Mouse (Mus musculus): ENCODE measurements around the gene Pecr. TPM values are rescaled to one million over a fixed set of nuclear protein-coding genes. Genes with fewer than 3 reads are reported as not detected.

The Pecr gene
- polyA plus RNA-seq, 1 experiment from 2014 or later, result 43.2 TPM

- H3K27ac ChIP-seq (ENCODE audit: low read depth, low read length), result no peak overlapping the region
- 63% methylated on average over 4 of the region's 4 CpGs for WGBS
- no peak overlapping the region for H3K4me2 ChIP-seq
- no peak for DNase-seq (ENCODE audit: low spot score)
- no peaks in the 10 kb centered on the region for H3K27me3 ChIP-seq (replicated peaks; ENCODE audit: control insufficient read depth, insufficient read depth, low read length)
- no peak overlapping the region for H3K9ac ChIP-seq (ENCODE audit: low read depth, low read length)
- no peaks in the 10 kb centered on the region for H3K36me3 ChIP-seq (ENCODE audit: control insufficient read depth, insufficient read depth, low read length)
- no peaks in the 10 kb centered on the region for H3K9me3 ChIP-seq (ENCODE audit: control insufficient read depth, low read length)
- no peak overlapping the region for H3K4me3 ChIP-seq (ENCODE audit: low read depth, low read length)
- no peaks in the 10 kb centered on the region; the same call in 1 of the 2 replicates for H3K4me1 ChIP-seq (replicated peaks; ENCODE audit: control insufficient read depth, insufficient read depth, low read length)
- no peak for ATAC-seq (replicated peaks; ENCODE audit: low FRiP score)
These were observed 10.0 kb upstream of the Pecr start for GRCm38 (mm10) chr1:72293869-72294663.

GRCm38 (mm10) chr1:72291925-72292324 lies 7.8 kb upstream of the Pecr start:
- Histone ChIP-seq H3K9ac (ENCODE audit: low read depth, low read length) (no peak overlapping the region), H3K9me3 (ENCODE audit: control insufficient read depth, low read length) (no peaks in the 10 kb centered on the region), H3K4me3 (ENCODE audit: low read depth, low read length) (no peak overlapping the region), H3K27ac (ENCODE audit: low read depth, low read length) (no peak overlapping the region), H3K27me3 (replicated peaks; ENCODE audit: control insufficient read depth, insufficient read depth, low read length) (no peaks in the 10 kb centered on the region), H3K4me2 (no peak overlapping the region), H3K36me3 (ENCODE audit: control insufficient read depth, insufficient read depth, low read length) (no peaks in the 10 kb centered on the region), H3K4me1 (replicated peaks; ENCODE audit: control insufficient read depth, insufficient read depth, low read length) (no peaks in the 10 kb centered on the region)
- no peak for ATAC-seq (replicated peaks; ENCODE audit: low FRiP score)
- no peak for DNase-seq (ENCODE audit: low spot score)
- WGBS, result 75% methylated on average over 2 of the region's 2 CpGs

- no peak for DNase-seq (ENCODE audit: low spot score)
- Histone ChIP-seq H3K4me3 (ENCODE audit: low read depth, low read length) (no peak overlapping the region), H3K4me1 (replicated peaks; ENCODE audit: control insufficient read depth, insufficient read depth, low read length) (no peaks in the 10 kb centered on the region), H3K4me2 (no peak overlapping the region), H3K9ac (ENCODE audit: low read depth, low read length) (no peak overlapping the region), H3K27me3 (replicated peaks; ENCODE audit: control insufficient read depth, insufficient read depth, low read length) (no peaks in the 10 kb centered on the region), H3K9me3 (ENCODE audit: control insufficient read depth, low read length) (no peaks in the 10 kb centered on the region), H3K36me3 (ENCODE audit: control insufficient read depth, insufficient read depth, low read length) (no peaks in the 10 kb centered on the region), H3K27ac (ENCODE audit: low read depth, low read length) (no peak overlapping the region)
- 83% methylated on average over 4 of the region's 4 CpGs for WGBS
- no peak for ATAC-seq (replicated peaks; ENCODE audit: low FRiP score)
These were observed 7.3 kb upstream of the Pecr start for GRCm38 (mm10) chr1:72291421-72291820.

- Histone ChIP-seq H3K4me2 (no peak overlapping the region), H3K4me1 (replicated peaks; ENCODE audit: control insufficient read depth, insufficient read depth, low read length) (no peaks in the 10 kb centered on the region), H3K4me3 (ENCODE audit: low read depth, low read length) (no peak overlapping the region), H3K27me3 (replicated peaks; ENCODE audit: control insufficient read depth, insufficient read depth, low read length) (no peaks in the 10 kb centered on the region), H3K9ac (ENCODE audit: low read depth, low read length) (no peak overlapping the region), H3K27ac (ENCODE audit: low read depth, low read length) (no peak overlapping the region), H3K36me3 (ENCODE audit: control insufficient read depth, insufficient read depth, low read length) (no peaks in the 10 kb centered on the region), H3K9me3 (ENCODE audit: control insufficient read depth, low read length) (no peaks in the 10 kb centered on the region)
- ATAC-seq (replicated peaks; ENCODE audit: low FRiP score) (no peak), DNase-seq (ENCODE audit: low spot score) (no peak)
- WGBS, result 91% methylated on average over 4 of the region's 4 CpGs
These were observed 6.8 kb upstream of the Pecr start for GRCm38 (mm10) chr1:72290896-72291295.

- Histone ChIP-seq H3K4me3 (ENCODE audit: low read depth, low read length) (no peak overlapping the region), H3K36me3 (ENCODE audit: control insufficient read depth, insufficient read depth, low read length) (no peaks in the 10 kb centered on the region), H3K4me2 (no peak overlapping the region), H3K27me3 (replicated peaks; ENCODE audit: control insufficient read depth, insufficient read depth, low read length) (no peaks in the 10 kb centered on the region; the same call in 1 of the 2 replicates), H3K4me1 (replicated peaks; ENCODE audit: control insufficient read depth, insufficient read depth, low read length) (no peaks in the 10 kb centered on the region), H3K9me3 (ENCODE audit: control insufficient read depth, low read length) (no peaks in the 10 kb centered on the region), H3K9ac (ENCODE audit: low read depth, low read length) (no peak overlapping the region), H3K27ac (ENCODE audit: low read depth, low read length) (peak overlapping the region; percentile 23; the same call in 1 of the 2 replicates)
- ATAC-seq (replicated peaks; ENCODE audit: low FRiP score) (no peak), DNase-seq (ENCODE audit: low spot score) (no peak)
- WGBS, result 74% methylated on average over 4 of the region's 4 CpGs
These were observed 4.5 kb upstream of the Pecr start for GRCm38 (mm10) chr1:72288527-72289150.

GRCm38 (mm10) chr1:72287893-72288292 lies 3.8 kb upstream of the Pecr start:
- Histone ChIP-seq H3K4me3 (ENCODE audit: low read depth, low read length) (no peak overlapping the region), H3K9ac (ENCODE audit: low read depth, low read length) (no peak overlapping the region), H3K27me3 (replicated peaks; ENCODE audit: control insufficient read depth, insufficient read depth, low read length) (no peaks in the 10 kb centered on the region; the same call in 1 of the 2 replicates), H3K4me1 (replicated peaks; ENCODE audit: control insufficient read depth, insufficient read depth, low read length) (no peaks in the 10 kb centered on the region), H3K36me3 (ENCODE audit: control insufficient read depth, insufficient read depth, low read length) (no peaks in the 10 kb centered on the region), H3K27ac (ENCODE audit: low read depth, low read length) (no peak overlapping the region), H3K9me3 (ENCODE audit: control insufficient read depth, low read length) (no peaks in the 10 kb centered on the region), H3K4me2 (no peak overlapping the region)
- 75% methylated on average over 4 of the region's 4 CpGs for WGBS
- ATAC-seq (replicated peaks; ENCODE audit: low FRiP score) (no peak), DNase-seq (ENCODE audit: low spot score) (no peak)

- no peaks in the 10 kb centered on the region; the same call in 1 of the 2 replicates for H3K27me3 ChIP-seq (replicated peaks; ENCODE audit: control insufficient read depth, insufficient read depth, low read length)
- peaks cover 3% of the 10 kb centered on the region; the same call in 1 of the 2 replicates for H3K4me1 ChIP-seq (replicated peaks; ENCODE audit: control insufficient read depth, insufficient read depth, low read length)
- no peaks in the 10 kb centered on the region for H3K36me3 ChIP-seq (ENCODE audit: control insufficient read depth, insufficient read depth, low read length)
- 39% methylated on average over 5 of the region's 5 CpGs for WGBS
- no peak overlapping the region for H3K9ac ChIP-seq (ENCODE audit: low read depth, low read length)
- no peak overlapping the region for H3K27ac ChIP-seq (ENCODE audit: low read depth, low read length)
- H3K9me3 ChIP-seq (ENCODE audit: control insufficient read depth, low read length), result no peaks in the 10 kb centered on the region
- no peak overlapping the region for H3K4me2 ChIP-seq
- no peak overlapping the region for H3K4me3 ChIP-seq (ENCODE audit: low read depth, low read length)
- no peak for ATAC-seq (replicated peaks; ENCODE audit: low FRiP score)
- no peak for DNase-seq (ENCODE audit: low spot score)
These were observed 2.8 kb upstream of the Pecr start for GRCm38 (mm10) chr1:72286904-72287303.

- DNase-seq (ENCODE audit: low spot score), result no peak
These were observed 425 bp upstream of the Pecr start for GRCm38 (mm10) chr1:72284539-72284938.

More at GRCm38 (mm10) chr1:72284539-72284938, 425 bp upstream of the Pecr start:
- Histone ChIP-seq H3K36me3 (ENCODE audit: control insufficient read depth, insufficient read depth, low read length) (no peaks in the 10 kb centered on the region), H3K4me1 (replicated peaks; ENCODE audit: control insufficient read depth, insufficient read depth, low read length) (peaks cover 3% of the 10 kb centered on the region; the same call in 1 of the 2 replicates), H3K9me3 (ENCODE audit: control insufficient read depth, low read length) (no peaks in the 10 kb centered on the region), H3K27ac (ENCODE audit: low read depth, low read length) (no peak overlapping the region), H3K4me2 (peak overlapping the region; percentile 83), H3K9ac (ENCODE audit: low read depth, low read length) (no peak overlapping the region), H3K4me3 (ENCODE audit: low read depth, low read length) (peak overlapping the region; percentile 60; the same call in 1 of the 2 replicates), H3K27me3 (replicated peaks; ENCODE audit: control insufficient read depth, insufficient read depth, low read length) (no peaks in the 10 kb centered on the region; the same call in 1 of the 2 replicates)
- ATAC-seq (replicated peaks; ENCODE audit: low FRiP score), result no peak
- 7% methylated on average over 5 of the region's 5 CpGs for WGBS
